Mouse (Mus musculus): ENCODE data around the gene 1700018F24Rik.
"Not testable (repeated sequence)": the region's sequence is repeated elsewhere in the genome, so short reads cannot be mapped to it uniquely, and the experiment has no call there.

The 1700018F24Rik gene

GRCm38 (mm10) chr5:145083201-145083600, 40.4 kb downstream of the 1700018F24Rik start:
- DNase-seq (ENCODE audit: low spot score in 2 of 2) = not testable (repeated sequence)

GRCm38 (mm10) chr5:145083632-145084451, 41.1 kb downstream of the 1700018F24Rik start, which contains the start of the genes Arpc1a and Kpna7:
Gene Arpc1a, plus strand, starts transcription at chr5:145083830.
Gene Kpna7, minus strand, starts transcription at chr5:145084030.
- peak; percentile 88 to 91 for DNase-seq (ENCODE audit: low spot score in 2 of 2)

GRCm38 (mm10) chr5:145084822-145085221, 42.0 kb downstream of the 1700018F24Rik start:
- no peak for DNase-seq (ENCODE audit: low spot score in 2 of 2)

- no peak for DNase-seq (ENCODE audit: low spot score in 2 of 2)
Observed at GRCm38 (mm10) chr5:145088186-145088585, 45.4 kb downstream of the 1700018F24Rik start.

GRCm38 (mm10) chr5:145089878-145090277, 47.1 kb downstream of the 1700018F24Rik start:
- no peak for DNase-seq (ENCODE audit: low spot score in 2 of 2)
